Mouse (Mus musculus) thymus, postnatal 14 days (tissue): Measurements from ENCODE around the gene Kazn.

Source experiments
- DNase-seq: peaks from one replicate; pipeline ENCODE4 v3.0.0; 2021

Gene Kazn

DNA sequence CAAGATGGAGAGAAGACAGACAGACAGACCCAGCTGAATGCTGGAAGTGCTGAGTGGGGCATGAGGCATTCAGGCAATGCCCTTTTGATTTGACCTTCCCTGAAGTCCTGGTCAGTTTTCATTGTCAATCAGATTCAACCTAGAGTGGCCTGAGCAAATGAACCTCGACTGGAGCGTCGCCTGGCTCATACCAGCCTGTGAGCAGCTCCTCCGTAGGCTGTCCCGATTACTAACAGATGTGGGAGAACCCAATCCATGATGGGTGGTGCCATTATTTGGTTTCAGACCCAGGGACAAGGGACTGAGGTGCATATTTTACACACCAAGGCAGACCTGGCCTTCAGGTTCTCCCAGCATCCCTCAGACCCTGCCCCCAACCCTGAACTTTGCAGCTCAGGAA, 1.7 kb upstream of the Kazn start:
- no peak for DNase-seq

- peak; percentile 38 for DNase-seq
Observed at GRCm38 (mm10) chr4:142238486-142239239, 538 bp downstream of the Kazn start.

GRCm38 (mm10) chr4:142238041-142238440, 1.2 kb downstream of the Kazn start:
- DNase-seq: no peak

DNA sequence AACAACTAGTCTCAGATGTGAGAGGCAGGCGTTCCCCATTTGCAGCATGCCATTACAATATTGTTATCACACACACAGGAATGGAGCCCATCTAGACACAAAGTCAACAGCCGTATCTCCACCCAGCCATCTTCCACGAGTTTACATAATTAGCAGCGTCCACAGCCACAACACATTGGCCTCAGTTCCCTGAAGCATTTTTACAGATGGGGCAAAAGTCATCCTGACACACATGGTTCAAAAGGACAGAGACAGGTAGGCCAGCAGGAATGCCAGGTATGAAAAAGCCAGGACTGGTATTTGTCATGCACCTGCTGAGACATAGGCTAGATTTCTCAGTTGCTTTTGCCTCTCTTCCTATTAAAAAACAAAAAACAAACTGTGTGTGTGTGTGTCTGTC, 2.5 kb downstream of the Kazn start:
- no peak for DNase-seq

- DNase-seq: no peak
Observed at GRCm38 (mm10) chr4:142235426-142235825, 3.8 kb downstream of the Kazn start.

- no peak for DNase-seq
Observed at GRCm38 (mm10) chr4:142234828-142235227, 4.4 kb downstream of the Kazn start.

DNA sequence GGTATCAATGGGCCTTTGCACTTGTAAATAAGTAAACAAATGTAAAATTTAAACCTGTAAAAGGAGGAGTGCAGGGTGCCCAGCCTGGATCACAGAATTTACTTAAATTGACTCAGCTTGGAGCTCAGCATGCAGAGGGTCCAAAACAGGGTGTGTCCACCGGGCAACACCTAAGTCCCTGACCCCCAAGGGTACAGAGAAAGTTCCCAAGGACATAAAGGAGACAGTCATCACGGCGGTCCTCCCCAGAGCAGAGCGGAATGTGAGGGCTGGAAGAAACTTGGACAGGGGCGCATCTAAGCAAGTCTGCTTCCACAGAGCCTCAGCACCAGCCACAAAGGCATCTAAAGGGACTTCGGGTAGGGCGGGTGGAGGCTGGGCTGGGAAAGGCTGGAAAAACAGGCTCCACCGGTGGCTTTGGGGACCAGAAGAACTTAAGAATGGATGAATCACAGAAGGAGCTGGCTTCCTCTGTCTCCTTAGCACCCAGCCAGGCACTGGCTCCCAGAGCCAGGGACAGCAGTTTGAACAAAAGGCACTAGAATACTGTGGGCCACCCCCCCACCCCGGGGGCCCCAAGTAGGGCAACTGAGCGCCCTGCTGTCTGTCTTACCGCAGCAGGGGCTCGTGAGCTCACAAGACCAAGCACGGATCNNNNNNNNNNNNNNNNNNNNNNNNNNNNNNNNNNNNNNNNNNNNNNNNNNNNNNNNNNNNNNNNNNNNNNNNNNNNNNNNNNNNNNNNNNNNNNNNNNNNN, 10.2 kb downstream of the Kazn start:
- DNase-seq: no peak

- no peak for DNase-seq
Observed at GRCm38 (mm10) chr4:142223898-142224645, 15.1 kb downstream of the Kazn start.

GRCm38 (mm10) chr4:142222385-142222784, 16.8 kb downstream of the Kazn start:
- DNase-seq: no peak

DNA sequence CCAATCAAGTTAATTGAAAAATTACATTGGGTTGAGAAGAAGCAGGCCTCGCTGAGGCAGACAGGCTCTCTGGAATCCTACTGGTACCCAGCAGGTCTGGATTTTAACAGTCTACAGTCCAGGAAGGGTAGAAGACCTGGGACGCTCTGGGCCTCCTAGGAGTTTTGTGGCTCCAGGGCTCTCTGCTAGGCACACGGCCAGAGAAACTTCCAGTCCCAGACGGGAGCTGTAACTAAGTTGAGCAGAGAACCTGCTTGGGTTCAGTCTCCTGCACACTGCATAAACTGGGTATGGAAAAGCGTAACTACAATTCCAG, 17.5 kb downstream of the Kazn start:
- DNase-seq: no peak

- DNase-seq: no peak
Observed at GRCm38 (mm10) chr4:142221025-142221756, 18.0 kb downstream of the Kazn start.

DNA sequence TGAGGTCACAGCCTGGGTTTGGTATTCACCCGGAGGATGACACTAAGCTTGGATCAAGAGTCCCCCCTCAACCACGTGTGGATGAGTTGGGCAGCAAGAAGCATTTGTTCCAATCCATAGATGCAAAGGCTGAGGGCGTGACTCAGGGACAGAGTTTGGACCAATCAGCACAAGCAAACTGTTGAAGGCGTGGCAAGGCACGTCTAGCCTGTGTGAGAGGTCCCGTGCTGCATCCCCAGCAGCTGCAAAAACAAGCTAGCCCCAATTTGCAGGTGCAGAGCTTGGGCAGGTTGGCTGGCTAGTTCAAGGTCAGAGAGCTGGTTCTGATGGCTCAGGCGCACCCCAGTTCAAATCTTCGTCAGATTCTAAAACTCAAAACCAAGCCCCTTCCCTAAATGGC, 20.2 kb downstream of the Kazn start:
- DNase-seq: no peak

- DNase-seq: no peak
Observed at GRCm38 (mm10) chr4:142217048-142217447, 22.2 kb downstream of the Kazn start.

GRCm38 (mm10) chr4:142215760-142216159, 23.4 kb downstream of the Kazn start:
- DNase-seq: no peak

- DNase-seq: no peak
Observed at GRCm38 (mm10) chr4:142214532-142214931, 24.7 kb downstream of the Kazn start.

- DNase-seq: no peak
Observed at GRCm38 (mm10) chr4:142212425-142212824, 26.8 kb downstream of the Kazn start.

GRCm38 (mm10) chr4:142209884-142210283, 29.3 kb downstream of the Kazn start:
- DNase-seq: peak; percentile 5

- DNase-seq: no peak
Observed at GRCm38 (mm10) chr4:142209476-142209875, 29.7 kb downstream of the Kazn start.

GRCm38 (mm10) chr4:142205693-142206092, 33.5 kb downstream of the Kazn start:
- no peak for DNase-seq

DNA sequence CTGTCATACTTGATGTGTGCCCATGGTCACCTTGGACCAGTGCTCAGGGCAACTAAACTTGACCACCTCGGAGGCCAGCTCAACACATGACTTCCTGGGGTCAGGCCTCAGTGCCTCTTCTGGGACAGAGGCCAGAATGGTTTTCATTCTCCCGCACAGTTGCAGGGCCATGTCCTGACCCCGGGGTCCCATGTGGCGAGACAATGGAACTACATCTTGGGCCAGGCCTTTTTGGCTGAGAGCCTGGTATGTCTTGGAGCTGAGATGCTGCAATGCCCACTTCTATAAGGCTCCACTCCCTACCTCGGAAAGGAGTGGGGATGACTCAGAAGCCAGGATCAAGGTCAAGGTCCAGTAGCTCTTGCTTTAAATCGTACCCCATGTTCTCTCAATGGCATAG, 42.6 kb downstream of the Kazn start:
- no peak for DNase-seq

- no peak for DNase-seq
Observed at GRCm38 (mm10) chr4:142193780-142194179, 45.4 kb downstream of the Kazn start.

DNA sequence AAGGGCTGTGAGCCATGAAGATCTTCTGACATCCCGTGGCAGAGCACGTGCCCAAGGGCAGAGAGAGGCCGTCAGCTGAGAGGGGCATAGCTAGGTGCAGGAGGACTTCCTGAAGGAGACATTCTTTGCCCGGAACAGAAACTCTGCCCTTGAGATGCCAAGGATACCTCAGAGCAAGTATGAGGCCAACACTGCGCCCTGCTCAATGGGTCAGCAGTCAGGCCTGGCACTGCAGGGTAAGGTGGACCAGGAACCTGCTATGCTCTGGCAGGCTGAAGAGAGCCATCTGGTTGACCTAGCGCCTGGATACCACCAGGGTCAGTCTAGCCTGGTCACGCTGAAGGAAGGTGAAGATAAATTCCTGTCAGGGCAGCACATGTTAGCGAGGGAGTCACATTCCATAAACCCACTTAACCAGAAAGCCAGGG, 46.0 kb downstream of the Kazn start:
- DNase-seq: no peak

- no peak for DNase-seq
Observed at GRCm38 (mm10) chr4:142189960-142190359, 49.2 kb downstream of the Kazn start.
